9 mouse cellular contexts compared by ENCODE assay signal in the genomic region with DNA sequence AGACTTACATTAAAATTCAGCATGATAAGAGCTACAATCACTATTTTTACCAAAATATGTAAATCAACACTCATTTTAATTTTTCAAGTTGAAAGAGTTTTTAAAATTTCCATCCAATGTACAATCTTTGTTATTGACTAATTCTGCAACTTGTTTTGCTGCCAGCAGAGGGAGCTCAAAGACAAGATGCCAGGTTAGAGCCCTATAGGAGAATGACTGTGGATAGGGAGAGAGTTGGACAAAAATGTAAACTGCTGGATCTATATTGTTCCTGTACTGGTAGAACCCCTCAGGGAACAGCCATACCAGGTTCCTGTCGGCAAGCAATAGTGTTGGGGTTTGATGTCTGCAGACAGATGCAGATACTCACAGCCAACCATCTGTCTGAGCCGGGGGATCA.
DNase-seq lines count a peak whose midpoint lies in the region; ATAC-seq and TF ChIP-seq lines count a peak whose summit lies in the region.
"Had no signal": no experiment of that assay in that cellular context is flagged by ENCODE, and none has a peak within 500 bp of the region (broad histone marks: within the 10 kb centered on the region; RNA-seq: fewer than 3 reads in every experiment).

No protein-coding gene starts in this region.

- no peak overlapping the region for H3K4me3 ChIP-seq in kidney, embryonic 14.5 days (ENCODE audit: low read length)
- H3K4me3 ChIP-seq in midbrain, embryonic 14.5 days (replicated peaks; ENCODE audit: low read depth, low read length) = no peak overlapping the region
- H3K4me3 ChIP-seq: limb, embryonic 15.5 days had no signal

- no peaks in the 10 kb centered on the region for H3K36me3 ChIP-seq in kidney, embryonic 14.5 days (ENCODE audit: control insufficient read depth, insufficient read depth, low read length)
- no peaks in the 10 kb centered on the region for H3K36me3 ChIP-seq in midbrain, embryonic 14.5 days (ENCODE audit: control insufficient read depth, insufficient read depth, low read length)
- H3K36me3 ChIP-seq: limb, embryonic 15.5 days had no signal

- no peak for ATAC-seq in kidney, embryonic 14.5 days (ENCODE audit: low FRiP score, low TSS enrichment)
- no peak for ATAC-seq in Patski
- ATAC-seq in midbrain, embryonic 14.5 days (ENCODE audit: low FRiP score, low TSS enrichment) = no peak; the same call in 1 of the 2 replicates
- no peak for ATAC-seq in megakaryocyte-erythroid progenitor cell, adult 5-6 weeks (replicated peaks; ENCODE audit: low FRiP score, low TSS enrichment, poor library complexity, severe bottlenecking)
- no peak for ATAC-seq in erythroid progenitor cell, adult 5-6 weeks (replicated peaks; ENCODE audit: low FRiP score, poor library complexity, severe bottlenecking)

- in situ Hi-C loops in Patski (cut with MboI; ENCODE audit: low pct_unique_long_range_greater_than_20kb) = loop anchor here (25.0 kb wide), 1 partner anchor 542 kb away; no protein-coding TSS in a partner anchor

- H3K9ac ChIP-seq in kidney, embryonic 14.5 days (ENCODE audit: low read depth, low read length) = no peak overlapping the region
- no peak overlapping the region for H3K9ac ChIP-seq in midbrain, embryonic 14.5 days (replicated peaks; ENCODE audit: low read length)
- H3K9ac ChIP-seq: limb, embryonic 15.5 days had no signal

- peak; percentile 69 for TF ChIP-seq CTCF in Patski (IDR thresholded peaks at IDR 0.05)

- no peaks in the 10 kb centered on the region for H3K4me1 ChIP-seq in kidney, embryonic 14.5 days (ENCODE audit: control insufficient read depth, insufficient read depth, low read length)
- no peaks in the 10 kb centered on the region for H3K4me1 ChIP-seq in midbrain, embryonic 14.5 days (ENCODE audit: control insufficient read depth, insufficient read depth, low read length)
- H3K4me1 ChIP-seq: limb, embryonic 15.5 days had no signal

- WGBS in kidney, embryonic 14.5 days = 68% methylated on average over 2 of the region's 2 CpGs
- 51% methylated on average over 2 of the region's 2 CpGs for WGBS in midbrain, embryonic 14.5 days

- POLR2A ChIA-PET in Patski (lab: Charles Lee) = no interaction called here

- H3K27ac ChIP-seq in kidney, embryonic 14.5 days (ENCODE audit: low read depth, low read length) = no peak overlapping the region
- H3K27ac ChIP-seq in midbrain, embryonic 14.5 days (replicated peaks; ENCODE audit: low read depth, low read length) = no peak overlapping the region
- H3K27ac ChIP-seq: limb, embryonic 15.5 days had no signal

- peak; percentile 10 for DNase-seq in kidney, adult 18-20 months
- DNase-seq in Patski (ENCODE audit: low read depth, low spot score) = no peak
- peak; percentile 4 for DNase-seq in embryo, embryonic 11.5 days (ENCODE audit: low read depth, low spot score)
- DNase-seq in layer of hippocampus, adult 11-12 months (ENCODE audit: low spot score) = peak; percentile 24
- peak; percentile 75 for DNase-seq in midbrain, embryonic 14.5 days

- CTCF ChIA-PET in Patski (lab: Charles Lee) = interaction anchor here (1.2 kb wide), 1 partner anchor 11 kb away, joined by 3 read pairs; no protein-coding TSS in a partner anchor

- H3K4me2 ChIP-seq in kidney, embryonic 14.5 days (replicated peaks; ENCODE audit: low read depth, low read length) = no peak overlapping the region
- no peak overlapping the region for H3K4me2 ChIP-seq in midbrain, embryonic 14.5 days (ENCODE audit: low read length)
- H3K4me2 ChIP-seq: limb, embryonic 15.5 days had no signal

- H3K27me3 ChIP-seq in kidney, embryonic 14.5 days (ENCODE audit: control insufficient read depth, insufficient read depth, low read length) = no peaks in the 10 kb centered on the region
- H3K27me3 ChIP-seq in Patski = peaks cover 36% of the 10 kb centered on the region
- no peaks in the 10 kb centered on the region for H3K27me3 ChIP-seq in midbrain, embryonic 14.5 days (ENCODE audit: control insufficient read depth, insufficient read depth, low read length)
- H3K27me3 ChIP-seq: limb, embryonic 15.5 days had no signal

- H3K9me3 ChIP-seq in kidney, embryonic 14.5 days (ENCODE audit: control insufficient read depth, low read length) = no peaks in the 10 kb centered on the region
- H3K9me3 ChIP-seq in midbrain, embryonic 14.5 days (ENCODE audit: control insufficient read depth, low read length) = no peaks in the 10 kb centered on the region
- H3K9me3 ChIP-seq: limb, embryonic 15.5 days had no signal
